In the genomic region with DNA sequence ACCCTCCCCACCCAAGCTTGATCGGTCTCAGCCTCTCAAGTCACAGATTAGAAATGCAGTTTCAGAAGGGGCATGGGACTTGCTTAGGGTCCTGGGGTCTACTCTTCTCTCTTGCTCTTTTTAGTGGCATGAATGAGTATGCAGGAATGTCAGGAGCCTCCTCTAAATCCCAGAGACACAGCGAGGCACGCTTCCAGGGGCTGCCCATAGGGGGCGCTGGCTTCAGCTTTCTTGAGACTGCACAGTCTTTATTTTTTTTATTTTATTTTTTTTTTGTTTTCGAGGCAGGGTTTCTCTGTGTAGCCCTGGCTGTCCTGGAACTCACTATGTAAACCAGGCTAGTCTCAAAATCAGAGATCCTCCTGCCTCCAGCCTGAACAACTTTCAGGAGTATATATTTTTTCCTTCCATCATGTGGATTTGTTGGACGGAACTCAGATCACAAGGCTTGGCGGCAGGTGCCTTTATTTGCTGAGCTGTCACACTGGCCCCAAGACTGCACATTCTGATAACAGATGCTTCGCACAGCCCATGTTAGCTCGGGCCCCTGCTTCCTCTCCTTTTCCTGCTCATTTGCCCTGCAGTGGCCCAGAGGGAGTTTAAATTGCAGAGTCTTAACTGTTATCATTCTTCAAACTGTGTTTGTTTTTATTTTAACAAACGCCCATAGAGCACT, we compare ENCODE assay signal across 8 mouse cellular contexts. TPM values are rescaled to one million over a fixed set of nuclear protein-coding genes. Genes with fewer than 3 reads are reported as not detected.
DNase-seq lines count a peak whose midpoint lies in the region; ATAC-seq and TF ChIP-seq lines count a peak whose summit lies in the region.

No protein-coding gene starts in this region.

- H3K9ac ChIP-seq in heart, postnatal 0 days (replicated peaks; ENCODE audit: low read depth, low read length): no peak overlapping the region

- H3K27me3 ChIP-seq in heart, postnatal 0 days (ENCODE audit: control insufficient read depth, insufficient read depth, low read length): peaks cover 20% of the 10 kb centered on the region
- H3K27me3 ChIP-seq in small intestine, adult 2 months (ENCODE audit: control insufficient read depth, insufficient read depth, low read length): peaks cover 25% of the 10 kb centered on the region

- no peak for ATAC-seq in heart, postnatal 0 days (ENCODE audit: insufficient read depth, low read depth)

- peaks cover 69% of the 10 kb centered on the region for H3K36me3 ChIP-seq in heart, postnatal 0 days (replicated peaks; ENCODE audit: control insufficient read depth, insufficient read depth, low read length)
- H3K36me3 ChIP-seq in small intestine, adult 2 months (ENCODE audit: control insufficient read depth, insufficient read depth, low read length): no peaks in the 10 kb centered on the region

- H3K4me1 ChIP-seq in heart, postnatal 0 days (ENCODE audit: control insufficient read depth, insufficient read depth): no peaks in the 10 kb centered on the region
- peaks cover 4% of the 10 kb centered on the region; the same call in 1 of the 2 replicates for H3K4me1 ChIP-seq in small intestine, adult 2 months (ENCODE audit: control insufficient read depth, insufficient read depth, insufficient read length, low read length)

- no peak for TF ChIP-seq EP300 in heart, postnatal 0 days (IDR thresholded peaks at IDR 0.05; ENCODE audit: low read depth)

- H3K27ac ChIP-seq in heart, postnatal 0 days (ENCODE audit: low read depth): no peak overlapping the region
- no peak overlapping the region for H3K27ac ChIP-seq in small intestine, adult 2 months (ENCODE audit: insufficient read depth, low read depth, low read length)

- H3K9me3 ChIP-seq in heart, postnatal 0 days (replicated peaks; ENCODE audit: control insufficient read depth, low read length): no peaks in the 10 kb centered on the region

- no peak overlapping the region for H3K4me3 ChIP-seq in heart, postnatal 0 days (ENCODE audit: low read depth, low read length)
- H3K4me3 ChIP-seq in small intestine, adult 2 months (ENCODE audit: low read depth, low read length): no peak overlapping the region

- no peak for TF ChIP-seq POLR2A in small intestine, adult 2 months (IDR thresholded peaks at IDR 0.05; ENCODE audit: low read depth, low read length)

- peak; percentile 53 for TF ChIP-seq CTCF in heart, postnatal 0 days (IDR thresholded peaks at IDR 0.05; ENCODE audit: low read depth)
- peak; percentile 75 for TF ChIP-seq CTCF in small intestine, adult 2 months (IDR thresholded peaks at IDR 0.05; ENCODE audit: extremely low read depth, insufficient read length, insufficient replicate concordance, low read depth, low read length)

- no peak overlapping the region for H3K4me2 ChIP-seq in heart, postnatal 0 days (ENCODE audit: low read depth, low read length)

- 32% methylated on average over 10 of the region's 10 CpGs for WGBS in heart, postnatal 0 days
- 16% methylated on average over 10 of the region's 10 CpGs for WGBS in small intestine, adult 2 months

- no peak for DNase-seq in heart, postnatal 0 days (ENCODE audit: low spot score)
- no peak for DNase-seq in heart, adult 11 months
- DNase-seq in right cerebral cortex, postnatal 4 days: peak; percentile 68
- no peak for DNase-seq in right cerebral cortex, postnatal 25 days
- peak; percentile 37 for DNase-seq in c-Kit-positive CD71-positive TER-119-positive erythroid progenitor cells, embryonic 14.5 days (ENCODE audit: low spot score)
- DNase-seq in kidney, postnatal 10 days: peak; percentile 69
- DNase-seq in layer of hippocampus, postnatal 14 days (ENCODE audit: low spot score in 2 of 2): no peak

RNA-seq across cellular contexts. Expression of a gene that starts 9.8 kb away (rescaled TPM):
- 74.7 and 85.2 TPM in 2 replicates for total RNA-seq in heart, postnatal 0 days (2014; rRNA removed; ENCODE audit: low replicate concordance)
- polyA plus RNA-seq in heart, postnatal 0 days (2015; fragmentation: Nextera tagmentation; extraction: Ambion mirVana): 47.4 and 55.9 TPM in 2 replicates
- polyA plus RNA-seq in small intestine, adult 2 months (2012; rRNA removed): 121 and 187 TPM in 2 replicates
- 10 to 100 TPM; 56.0 to 62.2 TPM for total RNA-seq in layer of hippocampus, postnatal 14 days (2021)

RNA-seq across cellular contexts. Expression of a gene that starts 24.3 kb away (rescaled TPM):
- total RNA-seq in heart, postnatal 0 days (2014; rRNA removed; ENCODE audit: low replicate concordance): not detected in 2 replicates
- 0.04 and 0.07 TPM in 2 replicates for polyA plus RNA-seq in heart, postnatal 0 days (2015; fragmentation: Nextera tagmentation; extraction: Ambion mirVana)
- polyA plus RNA-seq in small intestine, adult 2 months (2012; rRNA removed): 0.05 TPM in 1 of 2 replicates, not detected in the other
- total RNA-seq in layer of hippocampus, postnatal 14 days (2021): 10 to 100 TPM; 14.3 to 14.7 TPM

RNA-seq across cellular contexts. Expression of a gene that starts 50.8 kb away (rescaled TPM):
- 95.0 and 105 TPM in 2 replicates for total RNA-seq in heart, postnatal 0 days (2014; rRNA removed; ENCODE audit: low replicate concordance)
- polyA plus RNA-seq in heart, postnatal 0 days (2015; fragmentation: Nextera tagmentation; extraction: Ambion mirVana): 26.8 and 30.2 TPM in 2 replicates
- 21.5 and 23.2 TPM in 2 replicates for polyA plus RNA-seq in small intestine, adult 2 months (2012; rRNA removed)
- 100 to 1,000 TPM; 184 TPM for total RNA-seq in layer of hippocampus, postnatal 14 days (2021)

RNA-seq across cellular contexts. Expression of a gene that starts 53.2 kb away (rescaled TPM):
- 47.7 and 53.3 TPM in 2 replicates for total RNA-seq in heart, postnatal 0 days (2014; rRNA removed; ENCODE audit: low replicate concordance)
- polyA plus RNA-seq in heart, postnatal 0 days (2015; fragmentation: Nextera tagmentation; extraction: Ambion mirVana): 19.1 and 19.3 TPM in 2 replicates
- 29.8 and 40.2 TPM in 2 replicates for polyA plus RNA-seq in small intestine, adult 2 months (2012; rRNA removed)
- 10 to 100 TPM; 71.2 to 78.5 TPM for total RNA-seq in layer of hippocampus, postnatal 14 days (2021)

RNA-seq across cellular contexts. Expression of a gene that starts 53.4 kb away (rescaled TPM):
- total RNA-seq in heart, postnatal 0 days (2014; rRNA removed; ENCODE audit: low replicate concordance): not detected in 2 replicates
- 0.61 and 0.81 TPM in 2 replicates for polyA plus RNA-seq in heart, postnatal 0 days (2015; fragmentation: Nextera tagmentation; extraction: Ambion mirVana)
- 2.7 and 3.6 TPM in 2 replicates for polyA plus RNA-seq in small intestine, adult 2 months (2012; rRNA removed)
- total RNA-seq in layer of hippocampus, postnatal 14 days (2021): 10 to 100 TPM; 53.3 to 62.5 TPM

Comparison
In these comparisons a context has a peak if more than half of its experiments do, and no peak if none do; other contexts are left out.
1. DNase-seq: peak in right cerebral cortex, postnatal 4 days (single experiment), c-Kit-positive CD71-positive TER-119-positive erythroid progenitor cells, embryonic 14.5 days (single experiment) and kidney, postnatal 10 days (single experiment); none in heart, postnatal 0 days (single experiment), heart, adult 11 months (single experiment), right cerebral cortex, postnatal 25 days (single experiment) and layer of hippocampus, postnatal 14 days (0 of 2).
2. RNA of a gene that starts 24.3 kb away (total RNA-seq): 14.3 to 14.7 TPM in layer of hippocampus, postnatal 14 days; not detected in heart, postnatal 0 days; every median in the first group is over 10 times any median in the second.